Mouse (Mus musculus) C2C12 (cell line): ENCODE data around the gene Ldah.

Source experiments
- CTCF ChIP-seq: IDR thresholded peaks from one replicate; pipeline ENCODE4 v1.5.1; 2011; ENCODE audit not compliant: control insufficient read depth, insufficient read depth, insufficient read length
- FOSL1 ChIP-seq: IDR thresholded peaks from one replicate; pipeline ENCODE4 v1.8.0; 2011; ENCODE audit warnings: mild to moderate bottlenecking, low read length; ENCODE audit not compliant: poor library complexity, insufficient read depth, severe bottlenecking
- MYOD1 ChIP-seq: IDR thresholded peaks from one replicate; pipeline ENCODE4 v1.6.1; 2011; ENCODE audit warnings: low read depth; ENCODE audit not compliant: control insufficient read depth, insufficient read length
- MYOG ChIP-seq: IDR thresholded peaks from one replicate; pipeline ENCODE4 v1.6.1; 2011; ENCODE audit not compliant: control insufficient read depth, insufficient read length; ENCODE audit errors: extremely low read depth
- USF1 ChIP-seq: IDR thresholded peaks from one replicate; pipeline ENCODE4 v1.6.1; 2011; ENCODE audit warnings: low read depth, mild to moderate bottlenecking, control low read depth, moderate library complexity

DNA sequence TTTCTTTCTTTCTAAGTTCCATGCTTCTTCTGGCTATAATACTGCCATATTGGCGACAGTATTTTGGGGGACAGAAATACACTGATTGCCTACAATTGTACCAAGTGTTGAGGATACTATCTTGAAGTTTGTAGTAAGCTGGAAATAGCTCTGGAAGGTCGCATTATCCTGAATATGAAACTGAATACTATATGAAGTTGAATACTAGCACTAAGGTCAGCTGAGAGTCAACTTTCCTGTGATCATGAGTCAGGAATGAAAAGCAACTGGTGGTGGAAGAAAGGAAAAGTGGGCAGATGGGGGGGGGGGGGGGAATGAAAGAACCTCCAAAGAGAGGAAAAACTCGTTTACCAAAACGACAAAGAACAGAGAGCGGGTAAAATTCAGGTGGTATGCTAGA lies 329 bp upstream of the Ldah start:
- TF ChIP-seq FOSL1 (no peak), CTCF (no peak), USF1 (no peak), MYOD1 (no peak), MYOG (no peak)
